Mouse (Mus musculus): Measurements from ENCODE around the gene Slc25a10. TPM values are rescaled to one million over a fixed set of nuclear protein-coding genes. Genes with fewer than 3 reads are reported as not detected.

Slc25a10 gene
- polyA plus RNA-seq, 1 experiment from 2014 or later, result 47.6 TPM

- Histone ChIP-seq H3K9me3 (ENCODE audit: control insufficient read depth, low read length) (no peaks in the 10 kb centered on the region), H3K27ac (replicated peaks; ENCODE audit: low read depth, low read length) (no peak overlapping the region), H3K36me3 (ENCODE audit: control insufficient read depth, insufficient read depth, low read length) (peaks cover 8% of the 10 kb centered on the region; the same call in 1 of the 2 replicates), H3K4me3 (ENCODE audit: low read depth, low read length) (no peak overlapping the region), H3K9ac (ENCODE audit: low read depth, low read length) (no peak overlapping the region), H3K4me2 (ENCODE audit: low read depth, low read length) (no peak overlapping the region), H3K4me1 (ENCODE audit: control insufficient read depth, insufficient read depth, low read length) (no peaks in the 10 kb centered on the region; the same call in 1 of the 2 replicates), H3K27me3 (replicated peaks; ENCODE audit: control insufficient read depth, insufficient read depth, low read length) (no peaks in the 10 kb centered on the region)
- ATAC-seq (ENCODE audit: low read depth) (no peak), DNase-seq (ENCODE audit: low spot score) (no peak)
- 86% methylated on average over 4 of the region's 4 CpGs for WGBS
Measured at GRCm38 (mm10) chr11:120454965-120455364, 36.7 kb upstream of the Slc25a10 start.

- DNase-seq (ENCODE audit: low spot score), result no peak
- Histone ChIP-seq H3K27ac (replicated peaks; ENCODE audit: low read depth, low read length) (no peak overlapping the region), H3K4me3 (ENCODE audit: low read depth, low read length) (no peak overlapping the region), H3K36me3 (ENCODE audit: control insufficient read depth, insufficient read depth, low read length) (peaks cover 11% of the 10 kb centered on the region; the same call in 1 of the 2 replicates), H3K27me3 (replicated peaks; ENCODE audit: control insufficient read depth, insufficient read depth, low read length) (no peaks in the 10 kb centered on the region), H3K9ac (ENCODE audit: low read depth, low read length) (no peak overlapping the region), H3K4me2 (ENCODE audit: low read depth, low read length) (no peak overlapping the region), H3K4me1 (ENCODE audit: control insufficient read depth, insufficient read depth, low read length) (no peaks in the 10 kb centered on the region; the same call in 1 of the 2 replicates), H3K9me3 (ENCODE audit: control insufficient read depth, low read length) (no peaks in the 10 kb centered on the region)
- no peak for ATAC-seq (ENCODE audit: low read depth)
- WGBS, result 97% methylated on average over 7 of the region's 7 CpGs
Measured at GRCm38 (mm10) chr11:120455413-120455812, 36.2 kb upstream of the Slc25a10 start.

- Histone ChIP-seq H3K4me1 (ENCODE audit: control insufficient read depth, insufficient read depth, low read length) (no peaks in the 10 kb centered on the region; the same call in 1 of the 2 replicates), H3K36me3 (ENCODE audit: control insufficient read depth, insufficient read depth, low read length) (peaks cover 30% of the 10 kb centered on the region), H3K27me3 (replicated peaks; ENCODE audit: control insufficient read depth, insufficient read depth, low read length) (no peaks in the 10 kb centered on the region), H3K4me2 (ENCODE audit: low read depth, low read length) (peak overlapping the region; percentile 72), H3K9me3 (ENCODE audit: control insufficient read depth, low read length) (no peaks in the 10 kb centered on the region), H3K27ac (replicated peaks; ENCODE audit: low read depth, low read length) (peak overlapping the region; percentile 76), H3K9ac (ENCODE audit: low read depth, low read length) (peak overlapping the region; percentile 94), H3K4me3 (ENCODE audit: low read depth, low read length) (peak overlapping the region; percentile 71)
- ATAC-seq (ENCODE audit: low read depth), result peak; percentile 14
- DNase-seq (ENCODE audit: low spot score), result no peak
- 37% methylated on average over 14 of the region's 14 CpGs for WGBS
Measured at GRCm38 (mm10) chr11:120457370-120457769, 34.3 kb upstream of the Slc25a10 start.

DNA sequence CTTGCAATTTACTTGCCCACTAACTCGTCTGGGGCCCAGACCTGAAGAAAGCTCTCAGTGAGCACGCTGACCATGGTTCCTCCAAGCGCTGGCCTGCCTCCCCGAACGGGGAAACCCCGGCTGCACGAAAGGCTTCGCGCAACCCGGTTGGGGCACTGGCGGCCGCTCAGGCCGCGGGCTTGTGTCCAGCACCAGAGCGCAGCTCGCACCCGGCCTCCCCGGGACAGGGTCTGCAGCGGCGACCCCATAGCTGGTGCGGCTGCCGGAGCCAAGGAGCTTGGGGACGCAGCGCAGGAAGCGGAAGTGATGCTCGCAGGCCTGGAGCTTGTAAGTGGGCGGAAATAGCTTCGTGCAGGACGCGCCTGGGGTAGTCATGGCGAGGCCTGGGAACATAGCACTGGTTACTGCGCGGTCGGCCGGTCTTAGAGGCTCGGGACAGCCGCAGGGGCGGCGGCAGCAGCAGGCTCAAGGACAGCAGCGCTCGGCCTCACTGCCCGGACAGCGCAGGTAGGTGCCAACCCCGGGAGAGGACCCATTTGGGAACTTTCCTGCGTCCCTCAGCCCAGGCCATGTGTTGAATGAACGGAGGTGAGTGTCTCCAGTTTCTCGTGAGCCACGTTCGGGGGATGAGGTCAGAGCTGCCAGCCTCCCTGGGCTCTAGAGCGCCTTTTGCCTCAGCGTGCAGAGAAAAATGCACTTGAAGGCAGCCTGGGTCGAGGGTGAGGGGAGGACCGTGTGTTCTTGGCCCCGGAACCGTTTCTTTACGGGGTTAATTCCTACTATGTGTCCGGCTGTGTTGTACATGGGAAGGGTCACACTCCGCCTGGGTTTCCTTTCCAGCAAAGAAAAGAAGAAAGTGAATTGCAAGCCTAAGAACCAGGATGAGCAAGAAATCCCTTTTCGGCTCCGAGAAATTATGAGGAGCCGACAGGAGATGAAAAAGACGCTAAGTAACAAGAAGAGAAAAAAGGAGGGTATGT is 33.6 kb upstream of the Slc25a10 start, which contains the start of the genes Oxld1 and Ccdc137:
Gene Oxld1 (minus strand): TSS at position 297 of the 980 bp plus-strand sequence.
Gene Ccdc137 (plus strand): TSS at position 344 of the 980 bp plus-strand sequence.
- Histone ChIP-seq H3K4me1 (ENCODE audit: control insufficient read depth, insufficient read depth, low read length) (no peaks in the 10 kb centered on the region; the same call in 1 of the 2 replicates), H3K9ac (ENCODE audit: low read depth, low read length) (peak within 1 kb of the TSS; percentile 94), H3K36me3 (ENCODE audit: control insufficient read depth, insufficient read depth, low read length) (peaks cover 35% of the 10 kb centered on the region), H3K4me3 (ENCODE audit: low read depth, low read length) (peak within 1 kb of the TSS; percentile 71), H3K27me3 (replicated peaks; ENCODE audit: control insufficient read depth, insufficient read depth, low read length) (no peaks in the 10 kb centered on the region), H3K9me3 (ENCODE audit: control insufficient read depth, low read length) (no peaks in the 10 kb centered on the region), H3K27ac (replicated peaks; ENCODE audit: low read depth, low read length) (peak within 1 kb of the TSS; percentile 76), H3K4me2 (ENCODE audit: low read depth, low read length) (peak within 1 kb of the TSS; percentile 72)
- WGBS, result 6% methylated on average over 51 of the region's 62 CpGs
- DNase-seq (ENCODE audit: low spot score) (peak; percentile 94), ATAC-seq (ENCODE audit: low read depth) (peak; percentile 92)

DNA sequence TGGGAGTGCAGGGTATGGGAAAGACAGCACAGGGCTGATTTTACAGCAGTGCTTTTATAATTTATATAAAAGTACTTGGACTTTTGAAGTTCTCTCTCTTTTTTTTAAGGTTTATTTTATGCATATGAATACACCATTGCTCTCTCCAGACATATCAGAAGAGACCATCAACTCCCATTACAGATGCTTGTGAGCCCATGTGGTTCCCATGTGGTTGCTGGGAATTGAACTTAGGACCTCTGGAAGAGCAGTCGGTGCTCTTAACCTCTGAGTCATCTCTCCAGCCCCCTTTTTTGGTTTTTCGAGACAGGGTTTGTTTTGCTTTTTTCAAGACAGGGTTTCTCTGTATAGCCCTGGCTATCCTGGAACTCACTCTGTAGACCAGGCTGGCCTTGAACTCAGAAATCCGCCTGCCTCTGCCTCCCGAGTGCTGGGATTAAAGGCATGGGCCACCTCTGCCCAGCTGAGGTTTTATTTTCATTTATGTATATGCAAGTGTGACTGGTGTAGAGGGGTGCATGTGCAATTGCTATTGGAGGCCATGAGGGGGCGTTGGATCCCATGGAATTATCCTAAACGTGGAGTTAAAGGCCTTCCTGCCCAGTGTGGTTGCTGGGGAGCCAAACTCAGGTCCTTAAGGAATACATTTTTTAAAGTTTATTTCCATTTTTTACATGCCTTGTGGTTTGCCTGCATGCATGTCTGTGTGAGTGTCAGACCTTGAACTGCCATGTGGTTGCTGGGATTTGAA is 32.6 kb upstream of the Slc25a10 start:
- no peaks in the 10 kb centered on the region for H3K27me3 ChIP-seq (replicated peaks; ENCODE audit: control insufficient read depth, insufficient read depth, low read length)
- peak overlapping the region; percentile 72 for H3K4me2 ChIP-seq (ENCODE audit: low read depth, low read length)
- 74% methylated on average over 6 of the region's 6 CpGs for WGBS
- H3K4me3 ChIP-seq (ENCODE audit: low read depth, low read length), result peak overlapping the region; percentile 71
- peaks cover 44% of the 10 kb centered on the region for H3K36me3 ChIP-seq (ENCODE audit: control insufficient read depth, insufficient read depth, low read length)
- H3K9ac ChIP-seq (ENCODE audit: low read depth, low read length), result peak overlapping the region; percentile 94
- peak overlapping the region; percentile 76; the same call in 1 of the 2 replicates for H3K27ac ChIP-seq (replicated peaks; ENCODE audit: low read depth, low read length)
- H3K4me1 ChIP-seq (ENCODE audit: control insufficient read depth, insufficient read depth, low read length), result no peaks in the 10 kb centered on the region; the same call in 1 of the 2 replicates
- ATAC-seq (ENCODE audit: low read depth), result no peak
- DNase-seq (ENCODE audit: low spot score), result no peak
- no peaks in the 10 kb centered on the region for H3K9me3 ChIP-seq (ENCODE audit: control insufficient read depth, low read length)

GRCm38 (mm10) chr11:120463536-120463935 is 28.1 kb upstream of the Slc25a10 start:
- H3K27me3 ChIP-seq (replicated peaks; ENCODE audit: control insufficient read depth, insufficient read depth, low read length), result no peaks in the 10 kb centered on the region
- H3K36me3 ChIP-seq (ENCODE audit: control insufficient read depth, insufficient read depth, low read length), result peaks cover 59% of the 10 kb centered on the region
- no peak for DNase-seq (ENCODE audit: low spot score)
- H3K4me3 ChIP-seq (ENCODE audit: low read depth, low read length), result no peak overlapping the region
- no peak overlapping the region for H3K27ac ChIP-seq (replicated peaks; ENCODE audit: low read depth, low read length)
- ATAC-seq (ENCODE audit: low read depth), result no peak
- no peaks in the 10 kb centered on the region for H3K9me3 ChIP-seq (ENCODE audit: control insufficient read depth, low read length)
- WGBS, result 88% methylated on average over 2 of the region's 2 CpGs
- H3K4me1 ChIP-seq (ENCODE audit: control insufficient read depth, insufficient read depth, low read length), result peaks cover 12% of the 10 kb centered on the region
- no peak overlapping the region for H3K4me2 ChIP-seq (ENCODE audit: low read depth, low read length)
- H3K9ac ChIP-seq (ENCODE audit: low read depth, low read length), result no peak overlapping the region

DNA sequence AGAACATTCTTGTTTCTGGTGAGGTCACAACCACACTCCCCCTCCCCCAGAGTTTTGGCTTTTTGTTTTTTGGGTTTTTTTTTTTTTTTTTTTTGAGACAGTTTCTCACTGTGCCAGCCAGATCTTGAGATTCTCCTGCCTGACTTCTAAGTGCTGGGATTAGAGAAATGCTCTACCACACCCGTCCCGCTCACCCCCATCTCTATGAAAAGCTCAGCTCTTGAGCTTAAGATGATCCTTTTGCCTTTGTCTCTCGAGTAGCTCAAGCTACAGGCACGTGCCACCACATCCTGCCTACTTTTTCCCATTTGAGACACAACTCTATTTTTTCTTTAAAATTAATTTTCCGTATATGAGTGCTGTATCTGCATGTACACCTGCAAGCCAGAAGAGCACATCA is 27.3 kb upstream of the Slc25a10 start:
- Histone ChIP-seq H3K4me1 (ENCODE audit: control insufficient read depth, insufficient read depth, low read length) (peaks cover 15% of the 10 kb centered on the region), H3K9me3 (ENCODE audit: control insufficient read depth, low read length) (no peaks in the 10 kb centered on the region)
- 84% methylated on average over 5 of the region's 5 CpGs for WGBS

DNA sequence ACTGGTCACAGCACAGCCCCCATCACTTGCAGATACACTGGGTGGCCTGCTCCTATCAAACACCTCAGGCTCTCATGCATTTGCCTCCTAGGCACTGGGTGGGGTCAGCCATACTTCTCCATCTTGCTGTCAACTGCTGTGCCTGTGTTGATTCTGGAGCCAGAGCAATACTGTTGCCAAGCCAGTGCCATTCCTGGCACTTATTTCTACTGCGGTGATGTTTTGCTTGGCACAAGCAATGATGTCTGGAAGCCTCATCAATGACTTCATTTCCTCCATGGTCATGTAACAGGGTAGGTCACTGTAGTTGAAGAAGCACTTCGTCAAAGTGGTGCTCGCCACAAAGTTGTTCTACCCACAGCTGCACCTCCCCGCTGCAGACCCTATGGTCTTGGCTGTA is 26.1 kb upstream of the Slc25a10 start:
- DNase-seq (ENCODE audit: low spot score) (no peak), ATAC-seq (ENCODE audit: low read depth) (no peak)
- Histone ChIP-seq H3K4me3 (ENCODE audit: low read depth, low read length) (no peak overlapping the region), H3K27me3 (replicated peaks; ENCODE audit: control insufficient read depth, insufficient read depth, low read length) (no peaks in the 10 kb centered on the region), H3K4me2 (ENCODE audit: low read depth, low read length) (0 out of 2 replicates have a peak overlapping the region, but pooled peaks have one; percentile 91), H3K9me3 (ENCODE audit: control insufficient read depth, low read length) (no peaks in the 10 kb centered on the region), H3K9ac (ENCODE audit: low read depth, low read length) (no peak overlapping the region), H3K36me3 (ENCODE audit: control insufficient read depth, insufficient read depth, low read length) (peaks cover 63% of the 10 kb centered on the region), H3K4me1 (ENCODE audit: control insufficient read depth, insufficient read depth, low read length) (peaks cover 15% of the 10 kb centered on the region), H3K27ac (replicated peaks; ENCODE audit: low read depth, low read length) (no peak overlapping the region)
- 82% methylated on average over 4 of the region's 4 CpGs for WGBS

More for the DNA sequence above, 27.3 kb upstream of the Slc25a10 start:
- Histone ChIP-seq H3K27me3 (replicated peaks; ENCODE audit: control insufficient read depth, insufficient read depth, low read length) (no peaks in the 10 kb centered on the region), H3K36me3 (ENCODE audit: control insufficient read depth, insufficient read depth, low read length) (peaks cover 61% of the 10 kb centered on the region), H3K27ac (replicated peaks; ENCODE audit: low read depth, low read length) (no peak overlapping the region), H3K4me2 (ENCODE audit: low read depth, low read length) (no peak overlapping the region), H3K9ac (ENCODE audit: low read depth, low read length) (no peak overlapping the region), H3K4me3 (ENCODE audit: low read depth, low read length) (no peak overlapping the region)
- ATAC-seq (ENCODE audit: low read depth) (no peak), DNase-seq (ENCODE audit: low spot score) (no peak)
